Mouse (Mus musculus) right cerebral cortex, postnatal 4 days (tissue): Measurements from ENCODE around the gene Efna4.

ENCODE experiments used
- DNase-seq: peaks from one replicate; pipeline ENCODE4 v3.0.0-alpha.2; 2022

Gene Efna4

DNA sequence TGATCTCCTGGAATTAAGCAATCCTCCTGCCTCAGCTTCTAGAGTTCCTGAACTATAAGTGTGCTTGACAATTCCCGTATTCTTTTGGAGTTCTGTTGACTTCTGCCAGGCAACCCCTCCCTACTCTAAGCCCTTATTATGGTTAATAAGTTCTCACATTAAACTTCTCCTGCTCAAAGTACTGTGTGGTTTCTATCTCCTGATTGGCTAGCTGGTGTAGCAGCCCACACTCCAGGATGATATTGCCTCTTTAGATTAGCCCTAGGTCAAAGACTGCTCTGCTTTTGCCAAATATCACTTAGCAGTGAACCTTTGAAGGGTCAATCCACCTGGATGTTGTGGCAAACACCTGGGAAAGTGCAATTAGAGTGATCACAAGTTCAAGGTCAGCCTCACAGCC is 37.8 kb downstream of the Efna4 start:
- DNase-seq: no peak

DNA sequence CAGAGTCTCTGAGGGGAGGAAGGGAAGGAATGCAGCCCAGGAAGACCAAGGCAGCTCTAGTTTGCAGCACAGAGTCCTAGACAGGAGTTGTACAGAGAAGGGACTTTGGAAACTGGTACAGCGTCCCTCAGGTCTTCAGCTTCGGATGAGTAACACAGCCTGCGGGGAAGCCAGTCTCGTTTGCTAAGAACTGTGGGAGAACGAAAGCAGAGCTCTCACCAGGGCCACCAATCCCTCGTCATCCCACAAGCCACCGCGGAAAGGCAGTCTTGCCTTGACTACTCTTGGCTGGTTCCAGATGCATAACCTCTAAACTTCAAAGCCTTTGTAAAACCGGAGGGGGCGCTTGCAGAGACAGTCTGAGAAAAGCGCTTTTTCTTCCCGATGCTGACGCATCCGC is 38.3 kb downstream of the Efna4 start:
- DNase-seq: no peak

DNA sequence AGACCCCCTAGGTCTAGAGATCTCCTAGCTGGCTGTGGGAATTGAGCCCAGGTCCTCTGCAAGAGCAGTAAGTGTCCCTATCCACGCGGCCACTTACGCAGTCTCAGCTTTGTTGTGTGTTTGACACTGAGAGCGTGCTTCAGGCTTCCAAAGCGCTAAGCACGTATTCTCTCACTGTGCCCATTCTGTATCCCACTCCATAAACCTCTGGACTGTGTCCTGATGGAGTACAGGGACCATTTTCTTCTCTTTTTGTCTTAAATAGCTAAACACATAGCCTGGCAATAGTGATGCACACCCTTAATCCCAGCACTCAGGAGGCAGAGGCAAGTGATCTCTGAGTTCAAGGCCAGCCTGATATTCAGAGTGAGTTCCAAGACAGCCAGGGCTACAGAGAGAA is 38.9 kb downstream of the Efna4 start:
- no peak for DNase-seq

DNA sequence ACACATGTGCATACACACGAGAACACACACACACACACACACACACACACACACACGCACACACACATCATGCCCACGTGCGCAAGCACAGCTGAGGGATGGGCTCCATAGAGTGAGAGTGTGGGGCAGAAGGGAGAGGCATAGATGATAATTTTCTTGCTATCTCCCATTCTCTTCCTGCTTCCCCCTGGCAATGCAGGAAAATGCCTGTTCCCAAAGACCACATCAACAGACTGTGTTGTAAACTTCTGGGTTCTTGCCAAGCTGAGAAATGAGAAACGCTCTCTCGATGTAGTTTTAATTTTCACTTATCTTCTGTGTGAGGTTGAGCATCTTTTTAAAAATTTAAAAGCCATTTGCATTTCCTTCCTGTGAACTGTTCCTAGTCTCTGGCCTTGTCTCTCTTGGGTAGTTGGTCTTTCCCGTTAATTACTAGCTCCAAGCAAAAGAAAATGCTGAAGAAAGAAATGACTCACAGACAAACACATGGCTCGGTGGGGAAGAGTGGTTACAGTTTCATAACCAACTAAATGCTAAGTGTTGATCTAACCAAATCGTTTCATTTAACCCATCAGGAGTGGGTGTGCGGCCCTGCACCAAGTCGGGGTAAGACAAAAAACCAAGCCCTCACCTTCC is 40.9 kb downstream of the Efna4 start:
- DNase-seq: no peak

DNA sequence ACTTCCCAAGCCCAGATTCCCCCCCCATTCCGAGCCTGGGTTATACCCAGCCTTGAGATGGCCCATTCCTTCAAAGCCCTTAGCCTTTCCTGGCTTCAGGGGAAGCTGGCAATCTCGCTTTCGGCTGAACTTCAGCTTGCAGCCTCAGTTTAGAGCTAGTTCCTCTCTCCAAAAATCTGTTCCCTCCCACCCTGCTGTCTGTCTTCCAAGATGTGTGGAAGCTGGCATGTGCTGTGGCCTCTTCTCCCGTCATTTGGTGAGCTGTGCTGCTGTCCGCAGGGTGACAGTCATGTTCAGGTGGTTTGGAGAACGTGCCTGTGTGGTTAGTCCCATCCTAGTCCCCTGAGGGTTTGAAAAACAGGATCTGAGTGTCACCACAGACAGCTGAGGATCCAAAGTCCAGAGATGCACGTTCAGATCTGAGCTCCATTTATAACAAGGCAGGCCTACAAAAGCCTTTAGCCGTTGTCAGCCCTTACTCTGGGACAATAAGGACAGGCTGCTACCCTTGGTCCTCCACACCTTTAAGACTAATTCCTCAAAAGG is 42.1 kb downstream of the Efna4 start:
- DNase-seq: no peak

DNA sequence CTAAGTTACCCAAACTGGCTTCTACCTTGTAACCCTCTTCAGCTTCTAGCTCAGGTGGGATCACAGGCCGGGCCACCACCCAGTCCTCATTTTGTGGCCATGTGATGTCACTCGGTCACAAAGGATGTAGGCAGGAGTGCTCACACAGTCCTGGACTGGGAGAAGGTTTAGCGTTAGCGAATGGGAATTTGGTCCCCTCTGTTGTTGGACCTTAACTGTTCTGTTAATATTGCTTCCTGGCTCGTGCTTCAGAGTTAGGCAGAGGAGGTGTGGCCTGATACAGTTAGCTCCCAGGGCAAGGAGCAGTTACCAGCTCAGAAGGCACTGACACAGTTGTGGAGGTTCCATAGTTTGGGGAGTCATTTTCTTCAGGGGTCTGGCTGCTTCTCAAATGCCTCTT is 43.6 kb downstream of the Efna4 start:
- no peak for DNase-seq

DNA sequence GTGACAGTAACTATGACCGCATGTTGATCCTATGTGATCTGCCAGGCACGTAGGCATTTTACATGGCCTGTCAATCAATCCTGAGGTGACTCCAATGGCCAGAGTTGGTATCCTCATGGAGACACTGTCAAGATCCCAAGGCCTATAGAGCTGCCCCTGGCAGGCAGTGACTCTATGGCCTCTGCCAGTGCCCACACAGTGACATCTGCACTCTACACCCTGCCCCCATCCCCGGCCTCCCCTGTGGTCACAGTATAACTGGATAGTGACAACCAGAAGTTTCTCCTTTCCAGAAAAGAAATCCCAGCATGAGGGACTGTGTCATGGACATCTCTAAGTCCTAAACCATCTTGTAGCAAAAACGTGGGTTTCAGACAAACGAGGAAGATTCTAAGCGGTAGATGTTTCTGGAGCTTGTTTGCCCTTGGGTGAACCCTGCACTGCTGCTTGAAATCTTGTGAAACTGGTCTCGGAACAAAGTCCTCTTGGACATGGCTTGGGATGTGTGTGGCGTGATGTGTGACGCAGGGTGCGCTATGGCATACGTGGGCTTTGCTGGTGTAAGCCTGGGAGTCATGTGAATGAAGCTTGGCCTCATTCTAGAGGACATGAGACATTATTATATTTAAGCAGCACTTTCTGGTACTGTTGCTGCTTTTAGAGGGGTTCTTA is 44.4 kb downstream of the Efna4 start:
- DNase-seq: no peak

DNA sequence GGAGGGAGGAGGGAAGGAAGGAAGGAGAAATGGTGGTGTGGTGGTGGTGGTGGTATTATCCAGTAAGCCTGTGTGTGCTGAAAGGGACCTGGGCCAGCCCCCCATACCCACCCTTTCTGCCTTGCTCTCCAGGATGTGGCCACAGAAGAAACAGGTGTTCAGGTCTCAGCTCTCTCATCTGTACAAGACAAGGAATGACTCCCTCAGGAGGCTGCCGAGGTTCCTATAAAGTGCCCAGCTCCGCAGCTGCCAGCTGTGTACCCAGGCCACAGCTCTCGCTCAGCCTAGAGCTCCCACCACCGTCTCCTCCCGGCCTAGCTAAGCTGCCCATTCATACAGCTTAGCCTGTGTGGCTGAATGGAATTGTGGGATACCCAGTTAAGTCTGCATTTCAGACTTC is 45.5 kb downstream of the Efna4 start:
- DNase-seq: no peak

DNA sequence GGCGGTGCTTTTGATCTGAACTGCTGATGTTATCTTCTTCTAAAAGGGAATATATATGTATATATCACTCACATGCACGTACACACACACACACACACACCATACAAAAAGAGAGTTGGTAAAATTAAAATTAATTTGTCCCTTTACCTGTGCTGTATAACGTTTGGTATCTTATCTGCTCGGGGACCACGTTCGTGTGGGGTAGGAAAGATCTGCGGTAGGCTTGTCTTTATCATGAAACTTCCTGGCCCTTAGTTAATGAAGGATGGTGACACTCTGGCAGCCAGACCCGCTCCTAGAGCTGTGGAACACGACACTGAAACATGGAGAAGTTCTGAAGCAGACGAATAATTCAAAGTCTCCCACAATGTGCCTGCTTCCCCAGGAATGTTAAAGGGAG is 46.0 kb downstream of the Efna4 start:
- no peak for DNase-seq

DNA sequence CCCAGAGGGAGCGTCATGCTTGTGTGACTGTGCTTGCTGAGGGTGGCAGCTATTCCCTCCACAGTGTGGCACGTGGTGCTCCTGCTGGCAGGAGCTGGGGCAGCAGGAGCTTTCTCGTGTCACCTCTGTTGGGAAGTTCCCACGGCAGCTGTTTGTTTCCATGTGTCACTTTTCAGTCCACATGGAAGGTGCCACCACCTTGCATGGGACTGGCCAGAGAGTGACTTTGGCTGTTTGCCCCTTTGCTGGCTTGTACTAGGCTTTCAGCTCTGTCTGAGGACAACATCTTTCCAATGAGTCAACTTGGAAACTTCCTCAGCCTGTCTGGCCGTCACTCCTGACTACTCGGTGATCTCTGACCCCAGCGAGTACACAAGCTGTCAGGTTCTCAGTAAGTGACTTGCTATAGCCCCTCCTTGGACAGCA is 49.3 kb downstream of the Efna4 start:
- no peak for DNase-seq

DNA sequence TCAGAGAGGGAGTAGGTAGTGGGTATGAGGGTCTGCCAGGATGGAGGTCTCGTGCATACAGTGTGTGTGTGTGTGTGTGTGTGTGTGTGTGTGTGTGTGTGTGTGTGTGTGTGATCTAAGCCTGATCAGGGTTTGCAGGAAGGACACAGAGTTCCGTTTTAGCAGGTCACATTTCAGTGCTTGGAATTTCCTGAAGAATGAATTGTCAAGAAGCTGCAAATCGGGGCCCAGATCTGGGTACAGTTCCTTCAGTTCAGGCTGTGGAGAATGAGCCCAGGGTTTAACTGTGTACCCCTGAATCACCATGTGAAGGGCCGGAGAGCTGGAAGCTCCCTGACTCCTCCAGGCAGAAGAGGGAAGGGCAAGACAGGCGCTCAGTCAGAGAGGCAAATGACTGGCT is 50.5 kb downstream of the Efna4 start:
- DNase-seq: no peak

DNA sequence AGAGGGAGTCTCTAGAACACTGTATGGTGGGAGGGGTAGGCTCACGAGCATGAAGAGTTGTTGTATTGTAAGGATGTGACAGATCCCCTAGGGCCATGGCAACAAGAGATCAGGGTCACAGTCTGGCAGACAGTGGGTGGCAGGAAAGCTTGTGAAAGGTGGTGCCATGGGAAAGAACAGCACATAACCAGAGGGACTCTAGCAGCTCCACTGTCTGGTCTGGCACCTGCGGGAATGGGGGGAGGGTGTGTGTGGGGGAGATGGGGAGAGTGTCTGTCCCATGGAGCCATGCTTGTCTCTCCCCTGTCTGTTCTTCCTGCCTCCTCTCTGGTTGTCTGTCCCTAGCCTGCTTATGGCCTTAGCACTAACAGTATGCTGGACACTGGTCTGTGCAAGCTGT is 52.3 kb downstream of the Efna4 start:
- DNase-seq: no peak

DNA sequence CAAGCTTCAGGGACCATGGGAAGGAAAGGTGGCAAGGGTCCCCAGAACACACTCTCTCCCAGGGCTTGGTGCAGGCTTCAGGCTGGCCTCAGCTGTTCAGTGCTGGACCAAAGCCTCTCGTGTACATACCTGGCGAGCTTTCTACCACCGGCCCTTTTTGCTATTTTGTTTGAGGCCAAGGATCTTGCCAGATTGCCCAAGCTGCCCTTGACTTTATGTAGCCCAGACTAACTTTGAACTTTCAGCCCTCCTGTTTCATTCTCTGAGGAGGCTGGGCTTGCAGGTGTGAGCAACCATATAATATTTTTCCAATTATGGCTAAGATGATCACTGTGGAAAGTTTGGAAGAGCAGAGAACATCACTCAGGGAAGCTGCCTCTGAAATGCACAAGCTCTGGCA is 53.6 kb downstream of the Efna4 start:
- DNase-seq: no peak
